Mouse (Mus musculus) heart, postnatal 36 days (tissue): ENCODE results near the gene Cyp3a41b. TPM values are rescaled to one million over a fixed set of nuclear protein-coding genes. Genes with fewer than 3 reads are reported as not detected.
"Not testable (repeated sequence)": the region's sequence is repeated elsewhere in the genome, so short reads cannot be mapped to it uniquely, and the experiment has no call there.

Source experiments
- DNase-seq, 2 experiments: peaks; one replicate each; pipeline ENCODE4 v3.0.0; 2021 to 2022
- intact Hi-C: fragments of 180-260 bp; cut with DNase I; formaldehyde crosslinking; loops from one replicate; pipeline ENCODE4 v1.15.1; 2025
- total RNA-seq, 2 experiments: library from RNA; stranded (reverse); gene quantifications; 2 replicates each; pipeline ENCODE4 v1.2.3; 2021

Cyp3a41b gene
- not detected for total RNA-seq

DNA sequence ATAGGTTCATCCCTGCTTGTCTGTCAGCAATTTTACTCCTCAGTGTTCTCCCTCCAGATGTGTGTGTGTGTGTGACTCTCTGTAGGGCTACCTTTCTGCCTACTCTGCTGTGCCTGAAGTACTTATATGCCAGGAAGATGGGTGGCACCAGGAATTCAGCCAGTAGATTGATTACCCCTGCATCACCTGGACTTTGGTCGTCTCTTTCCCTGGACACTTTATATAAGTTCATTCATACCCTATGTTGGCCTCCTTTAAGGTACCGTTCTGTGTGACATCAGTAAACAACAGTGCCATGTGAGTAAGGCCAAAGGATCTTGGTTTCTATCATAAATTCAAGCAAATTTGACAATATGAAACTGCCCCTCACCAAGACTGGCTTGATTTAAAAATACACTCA lies at the start of gene Cyp3a41b:
Cyp3a41b (minus strand) TSS at position 101 of the 400 bp plus-strand sequence.
- intact Hi-C loops, DNase-seq: not testable (repeated sequence)

DNA sequence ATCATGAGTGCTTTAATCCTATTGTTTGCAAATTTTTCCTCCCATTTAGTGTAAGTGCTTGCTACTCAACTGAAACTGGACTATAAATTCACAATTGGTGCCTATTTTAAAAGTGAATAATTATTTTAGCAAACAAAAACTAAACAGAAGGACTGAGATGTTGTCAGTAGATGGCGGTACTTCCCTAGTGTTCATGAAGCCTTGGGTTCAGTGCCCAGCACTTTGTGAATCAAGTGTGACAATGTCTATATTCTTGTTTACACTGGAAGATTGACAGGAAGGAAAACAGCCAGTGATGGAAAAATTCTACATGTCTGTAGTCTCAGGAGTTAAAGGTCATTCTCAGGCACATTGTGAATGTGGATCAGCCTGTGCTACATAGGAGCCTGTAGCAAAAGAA lies 47.8 kb upstream of the Cyp3a41b start:
- intact Hi-C loops, DNase-seq: not testable (repeated sequence)

DNA sequence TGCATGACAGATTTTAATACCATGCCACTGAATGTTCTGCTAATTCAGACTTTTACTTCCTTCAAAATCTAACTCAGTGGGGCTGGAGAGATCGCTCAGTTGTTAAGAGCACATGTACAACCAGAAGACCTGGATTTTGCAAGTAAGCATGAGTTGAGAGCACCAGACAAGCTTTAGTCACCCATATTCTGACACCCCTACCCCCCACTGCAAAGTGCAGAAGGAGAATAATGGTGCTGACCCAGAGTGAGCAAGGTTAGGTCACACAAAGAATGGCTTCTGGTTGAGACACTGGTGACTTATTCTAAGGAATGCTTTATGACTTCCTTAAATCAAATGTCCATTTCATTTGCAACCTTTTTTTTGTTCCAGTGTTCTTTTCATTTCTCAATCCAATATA lies 20.4 kb upstream of the Cyp3a41b start:
- DNase-seq, intact Hi-C loops: not testable (repeated sequence)

DNA sequence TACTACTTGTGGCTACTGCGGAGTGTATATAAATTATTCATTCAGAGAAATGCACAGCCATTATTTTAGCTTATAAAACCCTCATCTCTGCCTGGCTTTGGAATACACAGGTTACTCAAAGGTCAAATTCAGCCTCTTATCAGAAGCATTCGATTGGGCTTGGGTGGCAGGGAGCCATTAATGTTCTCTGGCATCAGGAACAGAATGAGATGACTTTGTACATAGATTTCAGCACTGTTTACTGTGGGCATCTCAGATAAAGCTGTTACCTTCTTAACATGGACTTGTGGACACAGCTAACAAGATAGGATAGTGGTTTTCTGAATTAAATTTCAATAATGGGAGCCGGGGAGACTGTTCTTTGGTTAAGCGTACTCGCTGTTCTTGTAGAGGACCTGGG lies 13.3 kb upstream of the Cyp3a41b start:
- DNase-seq, intact Hi-C loops: not testable (repeated sequence)

DNA sequence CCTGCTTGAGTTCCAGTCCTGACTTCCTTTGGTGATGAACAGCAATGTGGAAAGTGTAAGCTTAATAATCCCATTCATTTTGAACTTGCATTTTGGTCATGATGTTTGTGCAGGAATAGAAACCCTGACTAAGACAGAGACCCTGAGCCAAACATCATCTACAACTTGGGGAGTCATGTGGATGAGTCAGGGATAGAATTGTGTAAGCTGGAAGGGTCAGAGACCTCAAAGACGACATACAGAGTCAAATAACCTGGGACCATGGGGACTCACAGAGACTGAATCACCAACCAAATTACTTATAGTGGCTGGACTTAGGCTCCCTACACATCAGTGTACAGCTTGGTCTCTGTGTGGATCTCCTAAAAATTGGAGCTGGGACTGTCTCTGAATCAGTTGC lies 7.2 kb downstream of the Cyp3a41b start:
- DNase-seq, intact Hi-C loops: not testable (repeated sequence)

DNA sequence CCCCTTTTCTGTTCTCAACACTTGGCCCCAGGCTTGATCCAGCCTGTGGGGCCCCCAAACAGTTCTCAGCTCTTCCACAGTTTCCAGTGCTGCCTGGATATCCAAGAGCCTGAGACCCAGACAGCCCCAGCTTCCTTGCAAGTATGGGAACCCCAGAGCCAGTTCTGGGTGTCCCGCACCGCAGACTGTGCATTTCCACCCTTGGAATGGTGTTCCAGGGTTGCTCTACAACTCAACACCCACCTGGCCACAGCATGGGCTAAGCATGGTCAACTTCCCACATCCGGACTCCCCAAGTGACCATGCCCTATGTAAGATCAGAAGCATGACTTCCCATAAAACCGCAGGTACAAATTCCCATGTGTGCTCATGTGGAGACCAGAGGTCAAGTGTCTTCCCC lies 8.9 kb downstream of the Cyp3a41b start:
- DNase-seq, intact Hi-C loops: not testable (repeated sequence)

DNA sequence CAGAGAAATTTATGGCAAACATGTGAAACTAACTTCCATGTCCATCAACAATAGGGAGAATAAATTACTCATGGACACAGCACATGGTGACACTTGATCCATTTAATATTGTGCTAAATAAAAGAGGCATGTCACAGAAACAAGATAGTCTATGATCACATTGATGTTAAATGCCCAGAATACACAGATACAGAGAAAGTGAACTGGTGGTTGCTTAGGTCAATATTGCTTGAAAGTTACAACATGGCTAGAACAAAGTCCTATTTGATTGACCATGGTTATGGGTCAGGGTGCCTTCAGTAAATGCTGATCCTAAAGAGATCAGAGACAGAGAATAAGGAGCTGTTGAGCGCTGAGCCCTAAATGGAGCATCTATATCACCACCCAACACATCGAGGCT lies 12.6 kb downstream of the Cyp3a41b start:
- intact Hi-C loops: not testable (repeated sequence)

More for the DNA sequence above, 12.6 kb downstream of the Cyp3a41b start:
- DNase-seq: not testable (repeated sequence)

Other genes starting within 250 kb of the Cyp3a41b start
- not detected for gene Cyp3a57, start 239.5 kb downstream of the Cyp3a41b start, total RNA-seq
- not detected for gene Cyp3a16, start 115.0 kb downstream of the Cyp3a41b start, total RNA-seq
- gene Cyp3a41a, start 135.4 kb upstream of the Cyp3a41b start, total RNA-seq: not detected
- gene Cyp3a44, start 221.1 kb upstream of the Cyp3a41b start, total RNA-seq: not detected